Mouse (Mus musculus): ENCODE measurements at regions not wholly inside any gene's neighbourhood (a gene's known extent, or its start where the extent isn't known, plus 50 kb on each side); places are given as distances from the start of the nearest gene placed in this dataset.
"Not testable (repeated sequence)": the region's sequence is repeated elsewhere in the genome, so short reads cannot be mapped to it uniquely, and the experiment has no call there.

DNA sequence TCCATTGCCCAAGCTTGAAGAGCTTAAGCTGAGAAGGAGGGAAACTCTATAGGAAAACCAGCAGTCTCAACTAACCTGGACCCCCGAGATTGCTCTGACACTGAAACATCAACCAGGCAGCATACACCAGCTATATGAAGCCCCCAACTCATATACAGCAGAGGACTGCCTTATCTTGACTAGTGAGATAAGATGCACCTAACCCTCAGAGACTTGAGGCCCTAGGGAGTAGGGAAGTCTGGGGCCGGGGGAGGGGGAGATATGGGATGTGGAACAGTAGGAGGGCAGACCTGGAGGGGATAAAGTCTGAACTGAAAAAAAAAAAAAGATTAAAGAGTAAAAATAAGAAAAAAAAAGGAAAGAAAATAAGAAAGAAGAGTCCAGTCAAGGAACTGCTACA, 540.5 kb upstream of the Pkdcc start:
- no peak for DNase-seq (ENCODE audit: extremely low read depth, low read depth)

DNA sequence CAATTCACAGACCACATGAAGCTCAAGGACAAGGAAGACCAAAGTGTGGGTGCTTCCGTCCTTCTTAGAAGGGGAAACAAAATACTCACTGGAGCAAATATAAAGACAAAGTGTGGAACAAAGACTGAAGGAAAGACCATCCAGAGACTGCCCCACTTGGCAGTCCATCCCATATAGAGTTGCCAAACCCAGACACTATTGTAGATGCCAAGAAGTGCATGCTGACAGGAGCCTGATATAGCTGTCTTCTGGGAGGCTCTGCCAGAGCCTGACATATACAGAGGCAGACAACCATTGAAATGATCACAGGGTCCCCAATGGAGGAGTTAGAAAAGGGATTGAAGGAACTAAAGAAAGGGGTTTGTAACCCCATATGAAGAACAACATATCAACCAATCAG, 548.5 kb upstream of the Pkdcc start:
- DNase-seq (ENCODE audit: extremely low read depth, low read depth) = not testable (repeated sequence)

DNA sequence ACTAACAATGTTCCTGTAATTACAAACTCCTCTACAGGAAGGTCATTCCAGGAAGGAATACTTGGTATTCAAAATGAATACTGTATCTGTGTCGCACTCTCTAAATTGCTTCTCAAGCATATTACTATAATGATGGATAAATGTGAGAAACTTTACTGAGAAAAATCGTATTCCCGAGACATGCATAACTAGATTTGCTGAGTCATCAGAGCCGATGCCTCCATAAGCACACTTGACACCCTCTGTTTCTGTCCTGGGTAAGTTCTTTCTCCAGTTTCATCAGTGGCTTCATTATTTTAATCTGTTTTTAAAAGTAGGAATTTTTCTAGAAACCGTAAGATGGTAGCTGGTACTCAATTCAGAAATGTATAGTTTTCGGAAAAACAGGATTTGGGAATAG, 550.7 kb upstream of the Pkdcc start:
- DNase-seq (ENCODE audit: extremely low read depth, low read depth) = no peak

DNA sequence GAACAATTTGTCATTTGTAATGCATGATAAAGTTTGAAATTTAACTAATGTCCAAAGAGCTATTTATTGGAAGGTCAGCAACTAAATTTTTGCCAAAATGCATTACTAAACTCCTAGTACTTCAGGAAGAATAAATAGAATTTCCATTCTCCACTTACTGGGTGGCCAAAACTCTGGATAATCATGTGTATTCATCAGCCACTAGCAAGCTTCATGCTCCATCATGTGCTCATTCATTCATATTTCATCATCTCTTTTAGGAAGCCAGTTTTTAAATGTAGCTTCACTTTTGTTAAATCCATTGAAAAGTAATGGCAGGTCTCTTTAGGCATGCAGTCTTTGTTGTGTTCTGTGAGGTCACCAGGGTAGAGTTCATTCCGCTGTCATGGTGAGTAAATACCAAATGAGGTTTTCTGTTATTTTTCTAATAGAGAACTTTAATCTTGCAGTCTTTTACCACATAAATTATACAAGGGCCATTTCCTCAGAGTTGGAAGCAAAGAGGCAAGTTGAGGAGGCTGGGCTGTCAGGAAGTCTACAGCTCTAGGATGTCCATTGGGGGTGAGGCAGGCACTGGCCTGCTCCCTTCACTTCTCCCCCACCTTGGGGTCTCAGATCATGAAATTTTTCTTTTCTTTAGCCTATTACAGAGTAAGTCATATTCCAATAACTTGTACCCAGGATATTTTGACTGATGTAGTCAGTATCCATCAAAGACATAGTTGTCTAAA, 578.5 kb upstream of the Pkdcc start:
- DNase-seq (ENCODE audit: extremely low read depth, low read depth) = no peak

DNA sequence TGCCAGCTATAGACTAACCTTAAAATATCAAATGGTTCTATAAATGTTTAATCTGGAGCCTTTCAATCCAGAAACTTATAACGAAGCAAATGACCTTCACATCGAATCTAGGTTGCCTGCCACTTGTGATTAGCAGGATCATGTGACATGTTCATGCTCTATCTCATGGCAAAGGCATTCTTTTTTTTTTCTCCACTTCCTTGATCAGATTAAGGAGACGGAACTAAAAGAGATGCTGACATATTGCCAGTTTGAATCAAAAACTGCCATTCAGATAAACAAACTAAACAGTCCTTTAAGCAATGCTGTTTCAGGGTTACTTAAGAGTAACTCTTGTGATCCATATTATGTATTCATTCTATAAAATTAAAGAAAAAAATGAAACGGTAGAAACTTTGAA, 579.2 kb upstream of the Pkdcc start:
- no peak for DNase-seq (ENCODE audit: extremely low read depth, low read depth)

DNA sequence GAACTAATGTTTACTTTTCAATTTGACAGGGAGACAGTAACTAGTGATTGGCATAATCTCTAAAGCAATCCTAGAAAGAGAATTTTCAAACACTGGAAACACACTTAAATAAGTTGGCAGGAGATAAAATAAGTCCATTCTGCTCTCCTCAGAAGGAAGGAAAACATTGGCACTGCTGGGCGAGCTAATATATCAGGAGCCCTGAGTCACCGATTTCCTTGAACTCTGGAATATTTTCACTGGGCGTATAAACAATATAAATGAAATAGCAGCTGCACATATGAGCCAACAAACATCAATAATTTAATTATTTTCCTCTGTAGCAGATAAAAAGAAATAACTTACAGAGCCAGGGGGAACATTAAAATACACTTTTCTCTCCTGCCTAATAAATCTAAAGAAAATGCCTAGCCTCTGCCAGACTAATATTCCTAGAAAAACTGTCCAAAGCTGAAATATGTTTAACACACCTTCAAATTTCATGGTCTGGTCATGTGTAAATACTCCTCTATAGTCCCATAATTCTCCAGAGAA, 608.4 kb upstream of the Pkdcc start:
- DNase-seq (ENCODE audit: extremely low read depth, low read depth) = no peak

DNA sequence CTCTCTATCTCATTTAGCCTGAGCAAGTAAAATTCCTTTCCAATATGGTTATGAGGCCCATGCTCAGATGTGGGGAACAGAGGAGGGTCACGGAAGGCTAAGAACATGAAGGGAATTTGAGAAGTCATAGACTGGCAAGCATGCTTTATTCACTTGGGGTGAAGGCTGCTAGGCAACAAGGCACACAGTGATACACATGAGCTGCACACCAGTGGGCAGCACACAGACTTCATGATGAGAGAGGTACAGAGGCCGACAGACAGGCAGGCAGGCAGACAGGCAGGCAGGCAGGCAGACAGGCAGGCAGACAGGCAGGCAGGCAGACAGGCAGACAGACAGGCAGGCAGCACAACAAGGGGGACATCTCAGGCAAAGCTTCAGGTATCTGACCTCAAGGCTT, 631.3 kb upstream of the Pkdcc start:
- no peak for DNase-seq (ENCODE audit: extremely low read depth, low read depth)

DNA sequence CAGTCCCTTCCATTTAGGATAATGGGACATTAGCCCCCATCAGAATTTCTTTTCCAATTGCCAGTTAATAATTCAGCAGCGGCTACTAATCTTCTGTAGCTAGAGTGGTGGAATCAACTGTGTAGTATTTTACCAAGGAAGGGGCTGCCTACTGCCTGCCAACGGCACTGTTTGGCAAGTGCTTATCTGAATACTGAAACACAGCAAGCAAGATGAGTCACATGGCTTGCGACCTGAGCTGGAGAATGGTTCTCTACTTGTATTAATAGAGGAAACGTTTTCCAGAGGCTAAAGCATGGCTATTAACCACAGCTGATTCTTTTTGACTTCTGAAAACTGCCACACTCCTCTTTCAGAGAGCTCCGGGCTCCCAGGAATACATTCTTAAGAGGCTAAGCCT, 681.6 kb upstream of the Pkdcc start:
- DNase-seq (ENCODE audit: extremely low read depth, low read depth) = no peak

DNA sequence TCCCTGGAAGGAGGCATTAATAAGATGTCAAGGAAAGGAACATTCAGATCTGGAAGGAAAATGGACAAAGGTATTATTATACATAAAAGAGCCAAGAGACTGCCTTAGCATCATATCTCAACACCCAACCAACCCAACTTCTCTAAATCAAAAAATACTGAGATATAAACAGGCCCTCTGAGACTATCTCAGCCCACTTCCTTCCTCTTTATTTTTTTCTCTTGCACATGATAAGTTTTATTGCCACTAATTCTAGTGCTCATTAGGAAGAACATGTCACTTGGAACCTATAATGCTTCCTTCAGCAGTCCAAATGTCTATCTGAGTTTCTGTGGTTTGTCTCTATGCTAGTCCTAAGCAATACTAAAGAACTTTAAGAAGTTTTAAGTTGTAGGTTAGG, 697.0 kb upstream of the Pkdcc start:
- DNase-seq (ENCODE audit: extremely low read depth, low read depth) = peak; percentile 64

DNA sequence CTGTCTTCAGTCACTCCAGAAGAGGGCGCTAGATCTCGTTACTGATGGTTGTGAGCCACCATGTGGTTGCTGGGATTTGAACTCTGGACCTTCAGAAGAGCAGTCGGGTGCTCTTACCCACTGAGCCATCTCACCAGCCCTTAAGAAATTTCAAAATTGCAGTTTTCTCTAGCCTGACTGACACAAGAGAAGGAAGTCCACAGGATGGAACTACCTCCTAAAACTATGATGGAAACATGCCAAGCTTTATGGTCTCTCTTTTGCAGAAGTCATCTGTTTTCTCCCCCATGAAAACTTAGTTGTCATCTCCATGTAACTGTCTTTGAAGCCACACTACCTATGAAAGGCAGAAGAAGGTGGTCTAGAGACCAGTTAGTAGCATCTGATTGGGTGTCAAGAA, 698.2 kb upstream of the Pkdcc start:
- no peak for DNase-seq (ENCODE audit: extremely low read depth, low read depth)

DNA sequence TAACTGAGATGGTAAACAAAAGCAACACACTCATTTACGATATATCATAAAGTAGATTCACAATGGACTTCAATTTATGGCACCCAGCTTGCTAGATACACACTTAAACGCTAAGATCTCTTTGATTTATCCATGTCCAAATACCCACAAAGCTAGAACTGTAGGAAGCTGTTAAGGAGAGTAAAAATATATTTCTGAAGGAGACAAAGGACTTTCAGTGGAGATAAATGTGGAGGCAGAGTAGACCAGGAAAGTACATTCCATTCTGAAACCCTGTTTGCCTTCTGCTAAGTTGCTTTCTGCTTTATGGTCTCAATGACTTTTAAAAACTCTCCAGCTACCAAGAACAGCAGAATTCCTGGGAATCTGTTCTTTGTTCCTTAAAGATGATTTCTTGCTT, 701.3 kb upstream of the Pkdcc start:
- DNase-seq (ENCODE audit: extremely low read depth, low read depth) = no peak

DNA sequence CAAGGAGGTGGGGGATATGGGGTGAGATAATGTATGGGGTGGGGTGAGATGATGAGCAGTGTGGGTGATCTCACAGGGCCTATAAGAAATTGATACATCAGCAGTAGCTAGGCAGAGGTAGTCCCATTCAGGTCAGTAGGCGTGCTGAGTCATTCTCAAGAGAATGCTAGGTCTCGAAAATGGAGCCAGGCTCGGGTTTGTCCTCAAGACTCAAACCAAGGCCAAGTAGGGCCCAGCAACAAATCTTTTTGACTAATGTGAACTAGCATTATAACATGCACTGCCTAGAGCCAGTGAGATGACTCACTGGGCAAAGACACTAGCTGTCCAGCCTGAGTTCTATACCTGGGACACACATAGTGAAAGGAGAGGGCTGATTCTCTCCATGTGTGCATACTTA, 710.8 kb upstream of the Pkdcc start:
- DNase-seq (ENCODE audit: extremely low read depth, low read depth) = no peak

DNA sequence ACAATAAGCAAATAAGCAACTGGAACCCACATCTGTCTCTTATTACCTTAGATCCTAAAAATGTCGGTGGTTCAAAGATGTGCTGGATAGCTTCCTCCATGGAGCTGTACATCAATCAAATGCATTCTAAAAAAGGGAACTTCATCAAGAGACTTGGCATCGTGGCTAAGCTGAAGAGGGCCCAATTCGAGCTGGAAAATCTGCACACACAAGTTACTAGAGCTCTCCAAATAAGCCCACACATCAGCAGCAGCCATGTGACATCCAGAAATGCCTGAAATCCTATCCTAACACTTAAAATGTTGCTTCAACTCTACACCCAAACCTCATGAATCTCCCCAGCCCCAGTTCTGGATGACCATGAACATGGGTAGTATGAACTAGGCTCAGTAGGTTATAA, 729.5 kb upstream of the Pkdcc start:
- DNase-seq (ENCODE audit: extremely low read depth, low read depth) = no peak

DNA sequence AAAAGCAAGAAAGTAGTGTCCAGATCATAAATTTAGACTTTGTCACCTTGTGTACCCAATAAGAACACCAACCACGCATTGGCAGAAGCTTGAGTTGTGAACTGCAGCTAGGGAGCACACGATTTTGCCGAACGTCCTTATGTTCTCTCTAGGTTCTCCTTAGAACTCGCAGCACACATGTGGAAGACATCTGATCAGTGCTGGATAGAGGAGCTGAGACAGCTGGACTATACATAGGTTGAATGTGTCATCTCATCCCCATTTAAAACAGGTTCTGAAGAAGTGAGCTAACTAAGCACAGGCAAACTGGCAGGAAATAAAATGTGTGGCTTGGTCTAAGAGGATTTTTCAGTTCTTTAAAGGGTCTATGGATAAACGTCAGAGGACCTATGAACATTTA, 730.5 kb upstream of the Pkdcc start:
- no peak for DNase-seq (ENCODE audit: extremely low read depth, low read depth)

DNA sequence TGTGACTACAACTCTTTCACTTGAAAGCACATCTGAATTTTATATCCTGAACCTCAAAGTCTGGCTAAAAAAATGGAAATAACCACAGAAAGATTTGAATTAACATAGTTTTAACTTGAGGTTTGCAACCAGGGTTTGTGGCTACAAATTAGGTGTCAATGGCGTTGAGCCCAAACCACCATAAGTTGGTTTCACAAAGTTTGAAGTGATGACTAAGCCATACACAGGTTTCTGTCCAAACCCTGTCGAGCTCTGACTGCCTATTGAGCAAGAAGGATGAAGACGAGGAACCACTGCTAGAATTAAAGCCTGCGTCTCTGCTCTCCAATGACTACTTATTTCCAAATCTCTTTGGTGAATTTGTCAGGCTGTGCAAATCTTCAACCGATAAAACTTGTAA, 719.8 kb upstream of the Slc8a1 start:
- DNase-seq (ENCODE audit: extremely low read depth, low read depth) = no peak

DNA sequence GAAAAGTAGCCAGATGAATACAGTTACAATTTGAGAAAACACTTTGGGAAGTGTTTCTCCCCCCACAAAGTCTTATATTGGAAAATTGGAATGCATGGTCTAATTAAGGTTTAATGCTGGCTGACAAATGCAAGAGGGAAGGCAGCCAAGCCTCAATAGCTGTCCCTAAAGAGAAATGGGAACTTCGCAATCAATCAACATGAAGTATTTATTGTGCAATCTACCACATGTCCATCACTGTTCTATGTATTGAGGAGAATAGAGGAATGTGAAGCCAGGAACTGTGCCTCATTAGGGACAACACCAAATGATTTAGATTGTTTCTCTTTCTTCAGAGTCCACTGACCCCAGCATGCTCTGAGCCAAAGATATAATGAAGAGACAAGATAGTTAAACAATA, 715.7 kb upstream of the Slc8a1 start:
- no peak for DNase-seq (ENCODE audit: extremely low read depth, low read depth)

DNA sequence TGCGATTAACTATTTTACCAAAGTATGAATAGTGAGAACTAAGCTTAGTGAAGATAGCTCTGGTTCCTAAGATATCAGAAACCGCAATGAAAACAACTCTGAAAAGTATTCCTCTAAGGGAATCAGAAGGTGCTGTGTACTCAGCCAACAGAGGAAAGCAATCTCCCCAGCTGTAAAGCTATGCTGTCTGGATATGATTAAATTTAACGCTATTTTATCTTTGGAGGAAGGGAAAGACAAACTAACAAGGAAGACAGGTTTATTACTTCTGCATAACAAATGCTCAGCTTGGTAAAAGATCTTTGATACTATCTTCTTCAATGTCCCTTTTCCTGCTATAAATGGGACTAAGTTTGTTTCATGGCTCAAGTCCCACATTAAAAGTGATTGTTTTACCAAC, 700.9 kb upstream of the Slc8a1 start:
- no peak for DNase-seq (ENCODE audit: extremely low read depth, low read depth)

DNA sequence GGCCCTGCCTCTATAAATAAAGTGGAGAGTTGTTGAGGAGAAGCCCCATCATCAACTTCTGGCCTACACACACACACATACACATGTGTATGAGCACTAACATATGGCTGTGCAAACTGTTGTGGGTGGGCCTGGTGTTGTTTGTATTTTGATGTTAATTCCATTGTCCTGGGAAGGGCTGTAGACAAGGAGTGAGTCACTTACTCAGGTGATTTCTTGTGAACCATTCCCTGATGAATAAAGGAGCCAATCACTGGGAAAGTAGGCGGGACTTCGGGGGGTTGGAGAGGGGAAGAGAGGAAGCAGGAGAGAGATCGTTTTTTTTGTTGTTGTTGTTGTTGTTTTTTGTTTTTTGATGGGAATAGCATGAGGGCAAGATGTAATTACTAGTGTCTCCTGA, 699.0 kb upstream of the Slc8a1 start:
- DNase-seq (ENCODE audit: extremely low read depth, low read depth) = no peak

DNA sequence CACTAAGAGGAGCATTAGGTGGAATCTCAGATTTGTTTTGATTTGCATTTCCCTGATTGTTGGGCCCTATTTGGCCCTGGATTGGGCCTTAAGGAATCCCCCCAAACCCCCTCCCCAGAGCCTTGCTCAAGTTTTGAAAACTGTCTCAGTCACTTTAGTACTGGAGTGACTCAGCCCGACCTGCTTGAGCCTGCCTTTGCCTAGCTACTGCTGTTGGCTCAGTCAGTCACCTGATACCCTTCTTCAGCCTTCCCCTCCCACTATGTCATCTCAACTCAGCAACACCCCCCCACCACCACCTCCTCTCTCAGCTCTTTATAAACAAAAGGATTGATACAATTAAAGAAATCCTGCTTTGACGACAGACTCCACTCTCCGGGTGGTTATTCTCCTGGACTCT, 694.5 kb upstream of the Slc8a1 start:
- DNase-seq (ENCODE audit: extremely low read depth, low read depth) = no peak

DNA sequence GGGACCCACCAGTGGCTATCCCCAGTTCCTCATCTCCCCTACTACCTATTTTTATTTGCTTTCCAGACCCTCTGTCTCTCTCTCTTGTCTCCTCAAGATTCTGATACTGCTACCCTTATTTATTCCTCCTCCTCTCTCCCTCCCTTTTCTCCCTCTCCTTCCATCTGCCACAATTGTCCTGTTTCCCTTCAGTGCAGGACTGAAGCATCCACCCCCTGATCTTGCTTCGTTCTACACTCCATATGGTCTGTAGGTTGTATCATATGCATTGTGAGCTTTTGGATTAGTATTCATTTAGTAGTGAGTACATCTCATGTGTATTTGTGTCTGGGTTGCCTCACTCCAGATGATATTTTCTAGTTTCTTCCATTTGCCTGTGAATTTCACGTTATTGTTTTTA, 670.1 kb upstream of the Slc8a1 start:
- DNase-seq (ENCODE audit: extremely low read depth, low read depth) = no peak

DNA sequence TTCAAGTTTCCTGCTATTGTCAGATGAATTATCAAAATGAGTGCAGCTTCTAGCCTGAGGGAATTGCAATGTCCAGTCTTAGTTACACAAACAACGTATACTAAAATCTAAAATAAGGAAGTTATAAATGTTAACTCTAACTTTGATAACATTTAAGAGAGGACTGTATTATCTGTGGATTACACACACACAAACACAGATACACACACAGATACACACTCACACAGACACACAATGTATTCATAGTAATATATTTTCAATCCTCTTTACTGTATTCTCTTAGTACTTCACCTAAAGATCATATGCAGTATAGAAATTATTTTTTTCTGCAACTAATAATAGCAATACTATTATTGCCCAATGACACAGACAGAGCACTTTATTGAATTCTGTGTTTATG, 661.2 kb upstream of the Slc8a1 start:
- no peak for DNase-seq (ENCODE audit: extremely low read depth, low read depth)

DNA sequence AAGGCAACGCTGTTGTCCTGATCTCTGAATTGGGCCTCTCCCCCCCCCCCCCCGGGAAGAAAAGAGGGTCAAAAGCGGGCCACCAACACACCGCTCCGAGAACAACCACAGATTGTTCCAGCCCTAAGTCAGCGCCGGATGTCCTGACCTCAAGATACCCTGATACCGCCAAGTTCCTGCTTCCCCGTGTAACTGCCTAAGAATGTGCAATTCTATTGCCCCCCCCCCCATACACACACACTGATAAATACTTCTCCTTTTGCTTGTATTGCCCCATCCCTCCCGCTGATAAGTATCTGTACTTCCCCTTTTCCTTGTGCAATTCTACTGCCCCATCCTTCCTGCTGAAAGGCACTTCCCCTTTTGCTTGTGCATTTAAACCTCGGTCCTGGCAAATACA, 641.2 kb upstream of the Slc8a1 start:
- peak; percentile 26 for DNase-seq (ENCODE audit: extremely low read depth, low read depth)

DNA sequence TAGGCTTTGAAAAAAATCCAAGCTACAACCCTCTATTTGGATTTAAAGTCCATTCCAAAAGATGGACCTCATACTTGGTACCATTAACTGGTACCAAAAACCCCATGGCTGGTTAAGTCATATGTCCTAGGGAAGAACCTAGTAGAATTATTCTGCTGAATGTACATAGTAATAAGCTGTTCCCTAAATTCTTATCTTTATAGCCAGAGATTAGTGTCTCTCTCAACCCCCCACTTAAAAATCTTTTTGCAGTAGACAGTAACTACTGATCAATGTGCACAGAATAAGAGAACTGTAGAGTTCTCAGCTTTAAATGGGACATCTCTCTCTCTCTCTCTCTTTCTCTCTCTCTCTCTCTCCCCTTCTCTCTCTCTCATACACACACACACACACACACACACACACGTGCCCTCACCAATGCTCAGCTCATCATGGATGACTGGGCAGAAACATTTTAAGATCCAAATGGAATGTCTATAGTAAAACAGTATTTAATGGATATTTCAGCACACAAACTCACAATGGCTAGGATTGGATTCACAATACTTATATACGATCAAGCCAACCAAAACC, 640.2 kb upstream of the Slc8a1 start:
- peak; percentile 14 for DNase-seq (ENCODE audit: extremely low read depth, low read depth)

Data from MEL-GATA-1-ER (cell line).